Mouse (Mus musculus) intestine, embryonic 15.5 days (tissue): ENCODE results near the gene Ankrd33. TPM values are rescaled to one million over a fixed set of nuclear protein-coding genes. Genes with fewer than 3 reads are reported as not detected.

Experiments used
- ATAC-seq: fragments of 200-750 bp; cut with Nextera tagmentation; 2 replicates; pipeline ENCODE4 v1.8.0; 2017; ENCODE audit warnings: moderate TSS enrichment, moderate library complexity
- H3K27ac ChIP-seq: fragments of 300-500 bp; sonication (generic); 2 replicates; pipeline ENCODE4 v1.5.1; 2015; ENCODE audit warnings: mild to moderate bottlenecking, inconsistent platforms
- H3K27me3 ChIP-seq: fragments of 300-500 bp; sonication (generic); replicated peaks from 2 replicates; pipeline ENCODE4 v1.6.1; 2015; ENCODE audit warnings: inconsistent platforms
- H3K36me3 ChIP-seq: fragments of 300-500 bp; sonication (generic); 2 replicates; pipeline ENCODE4 v1.6.1; 2015; ENCODE audit warnings: inconsistent platforms
- H3K4me1 ChIP-seq: fragments of 300-500 bp; sonication (generic); replicated peaks from 2 replicates; pipeline ENCODE4 v1.6.1; 2015; ENCODE audit warnings: inconsistent platforms
- H3K4me2 ChIP-seq: fragments of 300-500 bp; sonication (generic); replicated peaks from 2 replicates; pipeline ENCODE4 v1.6.1; 2015; ENCODE audit warnings: mild to moderate bottlenecking, inconsistent platforms
- H3K4me3 ChIP-seq: fragments of 300-500 bp; sonication (generic); replicated peaks from 2 replicates; pipeline ENCODE4 v1.5.1; 2015; ENCODE audit warnings: inconsistent platforms
- H3K9ac ChIP-seq: fragments of 300-500 bp; sonication (generic); 2 replicates; pipeline ENCODE4 v1.6.1; 2015; ENCODE audit warnings: inconsistent platforms
- H3K9me3 ChIP-seq: fragments of 300-500 bp; sonication (generic); 2 replicates; pipeline ENCODE4 v1.6.1; 2016; ENCODE audit warnings: inconsistent platforms
- WGBS: fragments of 180-500 bp; shearing (Covaris S2); methylation state at CpG from one replicate; pipeline ENCODE4 v1.1.7; 2015; 5-methylcytosine and 5-hydroxymethylcytosine counted together
- polyA plus RNA-seq: library from polyadenylated mRNA; unstranded; fragments of >200 nt; fragmentation: Nextera tagmentation; extraction: Ambion mirVana; gene quantifications from 2 replicates; pipeline ENCODE4 v1.2.1, GENCODE M21; 2015

Ankrd33 gene
- polyA plus RNA-seq, 1 experiment from 2014 or later: not detected

DNA sequence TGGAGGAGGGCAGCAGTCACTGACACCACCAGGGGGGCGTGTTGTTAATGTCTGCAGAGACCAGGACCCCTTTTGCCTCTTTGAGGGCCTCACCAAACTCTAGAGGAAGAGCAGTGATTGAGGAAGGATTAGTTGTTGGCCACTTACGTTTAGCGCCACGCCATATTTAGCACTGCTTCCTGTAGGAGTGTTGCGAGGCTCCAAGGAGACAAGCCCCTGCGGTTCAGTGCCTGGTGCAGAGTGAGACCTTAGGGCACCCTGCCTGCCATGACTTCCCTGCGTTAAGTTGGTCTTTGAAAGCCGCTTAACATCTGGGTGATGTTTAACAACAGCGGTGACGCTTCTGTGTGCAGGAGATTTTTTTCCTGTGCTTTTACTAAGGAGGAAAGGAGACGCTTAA, 15.9 kb downstream of the Ankrd33 start:
- Histone ChIP-seq H3K9me3 (no peaks in the 10 kb centered on the region), H3K27me3 (0 out of 2 replicates have a peak, but pooled peaks cover 3% of the 10 kb centered on the region), H3K36me3 (no peaks in the 10 kb centered on the region), H3K4me1 (peaks cover 58% of the 10 kb centered on the region), H3K27ac (no peak overlapping the region), H3K9ac (no peak overlapping the region), H3K4me3 (no peak overlapping the region), H3K4me2 (peak overlapping the region; percentile 39)
- ATAC-seq: no peak
- 23% methylated on average over 11 of the region's 11 CpGs for WGBS

- peak overlapping the region; percentile 39; the same call in 1 of the 2 replicates for H3K4me2 ChIP-seq
- no peaks in the 10 kb centered on the region for H3K9me3 ChIP-seq
- no peak for ATAC-seq
- H3K4me1 ChIP-seq: peaks cover 57% of the 10 kb centered on the region
- H3K4me3 ChIP-seq: no peak overlapping the region
- 0 out of 2 replicates have a peak, but pooled peaks cover 3% of the 10 kb centered on the region for H3K27me3 ChIP-seq
- H3K9ac ChIP-seq: no peak overlapping the region
- 0 out of 2 replicates have a peak overlapping the region, but pooled peaks have one; percentile 89 for H3K27ac ChIP-seq
- WGBS: 69% methylated on average over 6 of the region's 6 CpGs
- H3K36me3 ChIP-seq: peaks cover 3% of the 10 kb centered on the region
Observed at GRCm38 (mm10) chr15:101132041-101132440, 16.5 kb downstream of the Ankrd33 start.

GRCm38 (mm10) chr15:101132761-101133160, 17.2 kb downstream of the Ankrd33 start:
- Histone ChIP-seq H3K27me3 (0 out of 2 replicates have a peak, but pooled peaks cover 3% of the 10 kb centered on the region), H3K27ac (peak overlapping the region; percentile 89), H3K4me3 (no peak overlapping the region), H3K9ac (no peak overlapping the region), H3K9me3 (no peaks in the 10 kb centered on the region), H3K36me3 (peaks cover 6% of the 10 kb centered on the region), H3K4me1 (peaks cover 55% of the 10 kb centered on the region), H3K4me2 (no peak overlapping the region; the same call in 1 of the 2 replicates)
- WGBS: 69% methylated on average over 6 of the region's 6 CpGs
- ATAC-seq: no peak

- WGBS: 22% methylated on average over 15 of the region's 15 CpGs
- H3K9me3 ChIP-seq: no peaks in the 10 kb centered on the region
- H3K27me3 ChIP-seq: 0 out of 2 replicates have a peak, but pooled peaks cover 3% of the 10 kb centered on the region
- H3K9ac ChIP-seq: 0 out of 2 replicates have a peak overlapping the region, but pooled peaks have one; percentile 36
- peak overlapping the region; percentile 54 for H3K4me2 ChIP-seq
- ATAC-seq: peak; percentile 70
- peaks cover 56% of the 10 kb centered on the region for H3K4me1 ChIP-seq
- peaks cover 6% of the 10 kb centered on the region for H3K36me3 ChIP-seq
- peak overlapping the region; percentile 33 for H3K4me3 ChIP-seq
- peak overlapping the region; percentile 89 for H3K27ac ChIP-seq
Observed at GRCm38 (mm10) chr15:101133993-101134704, 18.6 kb downstream of the Ankrd33 start.

- no peak for ATAC-seq
- WGBS: 41% methylated on average over 8 of the region's 8 CpGs
- peak overlapping the region; percentile 23; the same call in 1 of the 2 replicates for H3K9ac ChIP-seq
Observed at GRCm38 (mm10) chr15:101135405-101135804, 19.9 kb downstream of the Ankrd33 start.

GRCm38 (mm10) chr15:101137455-101137854, 21.9 kb downstream of the Ankrd33 start:
- no peaks in the 10 kb centered on the region for H3K27me3 ChIP-seq
- 78% methylated on average over 11 of the region's 11 CpGs for WGBS
- no peak overlapping the region for H3K9ac ChIP-seq
- H3K4me1 ChIP-seq: peaks cover 64% of the 10 kb centered on the region
- no peak overlapping the region for H3K4me3 ChIP-seq
- ATAC-seq: no peak
- no peak overlapping the region for H3K27ac ChIP-seq
- peaks cover 6% of the 10 kb centered on the region for H3K36me3 ChIP-seq
- H3K9me3 ChIP-seq: no peaks in the 10 kb centered on the region
- H3K4me2 ChIP-seq: no peak overlapping the region

More at GRCm38 (mm10) chr15:101135405-101135804, 19.9 kb downstream of the Ankrd33 start:
- H3K4me1 ChIP-seq: peaks cover 63% of the 10 kb centered on the region
- peak overlapping the region; percentile 33 for H3K4me3 ChIP-seq
- no peaks in the 10 kb centered on the region for H3K9me3 ChIP-seq
- H3K27ac ChIP-seq: peak overlapping the region; percentile 23; the same call in 1 of the 2 replicates
- H3K27me3 ChIP-seq: no peaks in the 10 kb centered on the region
- peak overlapping the region; percentile 54 for H3K4me2 ChIP-seq
- H3K36me3 ChIP-seq: peaks cover 6% of the 10 kb centered on the region

DNA sequence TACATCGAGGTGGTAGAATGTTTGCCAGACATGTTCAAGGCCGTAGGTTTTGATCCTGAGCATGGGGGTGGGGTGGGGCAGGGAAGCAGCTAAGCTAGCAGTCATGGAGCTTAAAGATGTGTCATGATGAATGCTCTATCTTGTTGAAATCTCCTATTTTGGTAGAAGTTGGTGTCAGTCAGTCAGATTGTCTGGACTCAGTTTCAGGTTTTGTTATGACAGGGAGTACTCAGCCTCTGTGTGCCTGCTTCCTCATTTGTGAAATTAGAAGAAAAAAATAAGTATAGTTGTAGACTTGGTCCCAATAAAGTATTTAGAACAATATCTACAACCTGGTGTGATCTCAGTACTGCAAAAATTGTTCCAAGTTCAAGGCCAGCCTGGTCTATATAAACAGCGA, 23.1 kb downstream of the Ankrd33 start:
- no peak overlapping the region for H3K9ac ChIP-seq
- H3K27ac ChIP-seq: no peak overlapping the region
- H3K4me1 ChIP-seq: peaks cover 67% of the 10 kb centered on the region
- peaks cover 6% of the 10 kb centered on the region for H3K36me3 ChIP-seq
- no peak overlapping the region for H3K4me3 ChIP-seq
- no peak for ATAC-seq
- H3K9me3 ChIP-seq: no peaks in the 10 kb centered on the region
- WGBS: 62% methylated on average over 3 of the region's 3 CpGs
- H3K4me2 ChIP-seq: no peak overlapping the region
- H3K27me3 ChIP-seq: no peaks in the 10 kb centered on the region

DNA sequence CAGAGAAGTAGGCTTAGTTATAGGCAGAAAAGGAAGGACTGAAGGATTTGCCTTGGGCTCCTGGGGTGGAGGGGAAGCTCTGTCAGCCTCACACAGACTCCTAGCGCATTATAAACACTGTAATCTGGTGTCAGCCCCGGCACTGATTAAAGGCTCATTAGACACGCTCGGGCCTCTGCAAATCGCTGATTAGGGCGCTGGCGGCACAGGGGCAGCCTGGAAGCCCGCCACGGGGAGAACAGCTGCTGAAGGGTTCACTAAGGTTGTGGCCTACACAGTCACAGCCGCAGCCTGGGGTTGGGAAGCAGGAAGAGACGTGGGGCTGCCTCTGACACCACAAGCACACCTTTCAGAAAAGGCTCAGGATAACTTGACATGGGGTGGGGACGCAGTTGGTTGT, 24.3 kb downstream of the Ankrd33 start:
- Histone ChIP-seq H3K4me1 (peaks cover 68% of the 10 kb centered on the region), H3K27me3 (no peaks in the 10 kb centered on the region), H3K4me2 (peak overlapping the region; percentile 17; the same call in 1 of the 2 replicates), H3K36me3 (peaks cover 6% of the 10 kb centered on the region), H3K9me3 (no peaks in the 10 kb centered on the region), H3K27ac (peak overlapping the region; percentile 65; the same call in 1 of the 2 replicates), H3K9ac (no peak overlapping the region; the same call in 1 of the 2 replicates), H3K4me3 (no peak overlapping the region)
- 19% methylated on average over 12 of the region's 12 CpGs for WGBS
- peak; percentile 7; the same call in 1 of the 2 replicates for ATAC-seq

DNA sequence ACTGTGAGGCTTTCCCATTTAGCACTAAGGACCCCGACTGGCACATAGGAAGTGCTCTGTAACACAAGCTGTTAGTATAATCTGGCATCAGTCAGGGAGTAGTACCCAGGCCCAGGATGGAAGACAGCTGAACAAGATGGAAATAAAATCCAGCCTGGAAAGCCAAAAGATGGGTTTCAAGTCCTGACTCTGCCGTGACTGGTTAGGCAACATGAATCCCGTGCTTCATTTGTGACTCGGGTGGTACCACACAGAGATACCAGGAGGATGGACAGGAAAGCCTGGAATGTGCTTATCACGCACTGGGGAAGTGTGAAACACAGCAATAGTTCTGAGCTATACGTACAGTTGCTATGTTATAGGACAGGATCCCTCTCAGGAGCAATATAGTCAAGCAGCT, 25.0 kb downstream of the Ankrd33 start:
- Histone ChIP-seq H3K27me3 (no peaks in the 10 kb centered on the region), H3K4me3 (no peak overlapping the region), H3K9ac (no peak overlapping the region; the same call in 1 of the 2 replicates), H3K4me2 (peak overlapping the region; percentile 41), H3K27ac (peak overlapping the region; percentile 65), H3K36me3 (peaks cover 6% of the 10 kb centered on the region), H3K9me3 (no peaks in the 10 kb centered on the region), H3K4me1 (peaks cover 66% of the 10 kb centered on the region)
- 41% methylated on average over 6 of the region's 6 CpGs for WGBS
- ATAC-seq: no peak

DNA sequence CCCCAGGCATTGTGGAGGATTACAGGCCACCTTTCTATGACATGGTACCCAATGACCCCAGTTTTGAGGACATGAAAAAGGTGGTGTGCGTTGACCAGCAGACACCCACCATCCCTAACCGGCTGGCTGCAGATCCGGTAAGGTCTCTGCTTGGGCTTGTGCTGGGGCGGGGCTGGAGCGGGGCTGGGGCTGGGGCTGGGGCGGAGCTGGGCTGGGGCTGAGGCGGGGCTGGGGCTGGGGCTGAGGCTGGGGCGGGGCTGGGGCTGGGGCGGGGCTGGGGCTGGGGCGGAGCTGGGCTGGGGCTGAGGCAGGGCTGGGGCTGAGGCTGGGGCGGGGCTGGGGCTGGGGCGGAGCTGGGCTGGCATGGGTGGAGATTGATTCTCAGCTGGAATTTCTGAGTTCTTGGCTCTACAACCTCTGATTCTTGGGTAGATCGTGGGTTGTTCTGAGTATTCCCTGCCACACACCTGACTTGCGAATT, 25.5 kb downstream of the Ankrd33 start:
- Histone ChIP-seq H3K36me3 (peaks cover 6% of the 10 kb centered on the region), H3K9ac (no peak overlapping the region), H3K9me3 (no peaks in the 10 kb centered on the region), H3K4me1 (peaks cover 68% of the 10 kb centered on the region), H3K4me3 (no peak overlapping the region), H3K4me2 (peak overlapping the region; percentile 41), H3K27ac (peak overlapping the region; percentile 65), H3K27me3 (no peaks in the 10 kb centered on the region)
- WGBS: 4% methylated on average over 12 of the region's 14 CpGs
- ATAC-seq: peak; percentile 62

DNA sequence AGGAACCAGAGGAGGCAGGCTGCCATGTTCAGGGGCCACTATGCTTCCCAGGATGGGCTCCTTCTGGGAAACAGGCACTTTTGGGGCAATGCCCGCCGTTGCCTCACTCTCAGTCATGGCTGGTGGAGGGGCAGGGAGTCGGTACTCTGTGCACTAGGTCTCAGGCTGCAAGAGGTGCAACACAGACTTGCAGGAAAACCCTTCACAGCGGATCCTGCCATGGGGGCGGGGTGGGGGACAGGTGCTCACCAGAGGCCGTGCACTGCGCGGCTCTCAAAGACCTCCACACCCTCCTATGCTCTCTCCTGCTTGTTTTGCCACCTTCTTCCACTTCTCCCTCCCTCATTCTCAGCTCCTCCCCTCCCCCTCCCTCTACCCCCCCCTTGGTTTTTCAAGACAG, 27.1 kb downstream of the Ankrd33 start:
- Histone ChIP-seq H3K9me3 (no peaks in the 10 kb centered on the region), H3K9ac (no peak overlapping the region), H3K4me2 (no peak overlapping the region), H3K4me1 (peaks cover 82% of the 10 kb centered on the region), H3K36me3 (no peaks in the 10 kb centered on the region), H3K27me3 (no peaks in the 10 kb centered on the region), H3K4me3 (no peak overlapping the region), H3K27ac (no peak overlapping the region)
- ATAC-seq: no peak
- WGBS: 59% methylated on average over 8 of the region's 8 CpGs

DNA sequence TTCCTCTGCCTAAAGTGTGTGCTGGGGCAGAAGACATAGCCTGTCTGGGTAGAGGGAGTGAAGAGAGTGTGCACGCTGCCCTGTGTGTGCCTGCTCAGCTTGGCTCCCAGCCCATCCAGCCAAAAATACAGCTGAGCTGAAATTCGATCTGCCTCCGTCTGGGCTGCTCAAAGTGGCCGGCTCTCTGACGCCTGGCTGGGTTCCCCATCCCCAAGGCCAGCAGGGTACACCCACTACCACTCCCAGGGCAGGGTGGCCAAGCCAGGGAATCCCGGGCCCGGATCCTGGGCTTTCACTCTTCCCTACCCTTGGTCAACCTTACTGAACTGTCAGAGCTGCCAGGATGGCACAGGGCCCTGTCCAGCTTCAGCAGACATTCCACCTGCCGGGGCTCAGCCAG, 27.9 kb downstream of the Ankrd33 start:
- ATAC-seq: no peak
- WGBS: 26% methylated on average over 8 of the region's 8 CpGs
- H3K9me3 ChIP-seq: no peaks in the 10 kb centered on the region

More for the DNA sequence above, 27.9 kb downstream of the Ankrd33 start:
- Histone ChIP-seq H3K4me3 (no peak overlapping the region), H3K4me1 (peaks cover 84% of the 10 kb centered on the region), H3K36me3 (no peaks in the 10 kb centered on the region), H3K4me2 (peak overlapping the region; percentile 30), H3K27ac (peak overlapping the region; percentile 59), H3K27me3 (no peaks in the 10 kb centered on the region), H3K9ac (peak overlapping the region; percentile 36; the same call in 1 of the 2 replicates)
